Mouse (Mus musculus) hindbrain, embryonic 10.5 days (tissue): ENCODE measurements at regions not wholly inside any gene's neighbourhood (a gene's known extent, or its start where the extent isn't known, plus 50 kb on each side); places are given as distances from the start of the nearest gene placed in this dataset.

ENCODE experiments used
- DNase-seq: peaks from one replicate; pipeline ENCODE4 v3.0.0-alpha.2; 2017; ENCODE audit warnings: low spot score
- H3K27ac ChIP-seq: fragments of 300-500 bp; sonication (generic); 2 replicates; pipeline ENCODE4 v1.5.1; 2016; ENCODE audit warnings: mild to moderate bottlenecking, moderate library complexity
- H3K27me3 ChIP-seq: fragments of 300-500 bp; sonication (generic); 2 replicates; pipeline ENCODE4 v1.6.1; 2016; ENCODE audit warnings: mild to moderate bottlenecking; ENCODE audit not compliant: poor library complexity, insufficient read depth, severe bottlenecking
- H3K36me3 ChIP-seq: fragments of 300-500 bp; sonication (generic); 2 replicates; pipeline ENCODE4 v1.6.1; 2016; ENCODE audit warnings: mild to moderate bottlenecking, moderate library complexity
- H3K4me1 ChIP-seq: fragments of 300-500 bp; sonication (generic); replicated peaks from 2 replicates; pipeline ENCODE4 v1.6.1; 2016; ENCODE audit warnings: mild to moderate bottlenecking
- H3K4me3 ChIP-seq: fragments of 300-500 bp; sonication (generic); 2 replicates; pipeline ENCODE4 v1.5.1; 2016; ENCODE audit warnings: mild to moderate bottlenecking, moderate library complexity
- H3K9me3 ChIP-seq: fragments of 300-500 bp; sonication (generic); 2 replicates; pipeline ENCODE4 v1.6.1; 2016; ENCODE audit warnings: mild to moderate bottlenecking, moderate library complexity
- WGBS: fragments of 180-500 bp; shearing (Covaris S2); methylation state at CpG from one replicate; pipeline ENCODE4 v1.1.7; 2016; 5-methylcytosine and 5-hydroxymethylcytosine counted together

- H3K27ac ChIP-seq = no peak overlapping the region
- WGBS = 88% methylated on average over 12 of the region's 12 CpGs
Measured at GRCm38 (mm10) chr3:41326211-41327104, 229.1 kb upstream of the Jade1 start.

GRCm38 (mm10) chr3:41321808-41322207 is 233.7 kb upstream of the Jade1 start:
- Histone ChIP-seq H3K27ac (no peak overlapping the region), H3K36me3 (no peaks in the 10 kb centered on the region), H3K4me3 (no peak overlapping the region), H3K4me1 (peaks cover 2% of the 10 kb centered on the region; the same call in 1 of the 2 replicates), H3K9me3 (no peaks in the 10 kb centered on the region), H3K27me3 (no peaks in the 10 kb centered on the region)
- DNase-seq = no peak
- 85% methylated on average over 1 of the region's 1 CpGs for WGBS

More at GRCm38 (mm10) chr3:41326211-41327104, 229.1 kb upstream of the Jade1 start:
- H3K4me3 ChIP-seq = no peak overlapping the region
- H3K9me3 ChIP-seq = no peaks in the 10 kb centered on the region
- H3K4me1 ChIP-seq = no peaks in the 10 kb centered on the region
- DNase-seq = no peak
- no peaks in the 10 kb centered on the region for H3K36me3 ChIP-seq
- H3K27me3 ChIP-seq = no peaks in the 10 kb centered on the region

GRCm38 (mm10) chr3:41319214-41319856 is 236.2 kb upstream of the Jade1 start:
- no peaks in the 10 kb centered on the region for H3K9me3 ChIP-seq
- H3K27ac ChIP-seq = no peak overlapping the region
- peak; percentile 6 for DNase-seq
- H3K4me3 ChIP-seq = no peak overlapping the region
- H3K4me1 ChIP-seq = peaks cover 2% of the 10 kb centered on the region; the same call in 1 of the 2 replicates
- H3K27me3 ChIP-seq = no peaks in the 10 kb centered on the region
- no peaks in the 10 kb centered on the region for H3K36me3 ChIP-seq
- 63% methylated on average over 5 of the region's 5 CpGs for WGBS

GRCm38 (mm10) chr3:41318232-41319131 is 235.6 kb upstream of the Pgrmc2 start:
- H3K27me3 ChIP-seq = no peaks in the 10 kb centered on the region
- H3K9me3 ChIP-seq = no peaks in the 10 kb centered on the region
- WGBS = 75% methylated on average over 12 of the region's 12 CpGs
- H3K4me1 ChIP-seq = peaks cover 2% of the 10 kb centered on the region; the same call in 1 of the 2 replicates
- DNase-seq = no peak
- no peak overlapping the region for H3K27ac ChIP-seq
- no peaks in the 10 kb centered on the region for H3K36me3 ChIP-seq
- no peak overlapping the region for H3K4me3 ChIP-seq

DNA sequence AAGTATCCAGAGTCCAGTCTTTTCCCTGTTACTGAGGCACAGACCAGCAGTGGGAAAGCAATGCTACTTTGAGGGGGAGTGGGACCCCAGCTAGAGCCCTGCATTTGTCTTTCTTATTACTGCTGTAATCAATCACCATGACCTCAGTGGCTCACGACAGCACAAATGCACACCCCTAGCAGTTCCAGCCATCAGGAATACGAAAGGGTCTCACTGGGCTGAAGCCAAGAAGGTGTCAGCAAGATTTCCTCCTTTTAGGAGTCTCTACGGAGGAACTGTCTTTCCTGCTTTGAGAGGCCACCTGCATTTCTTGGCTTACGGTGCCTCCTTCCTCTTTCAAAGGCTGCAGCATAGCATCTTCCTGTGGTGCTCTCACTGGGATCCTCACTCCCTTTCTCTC is 234.3 kb upstream of the Pgrmc2 start:
- 68% methylated on average over 4 of the region's 4 CpGs for WGBS
- Histone ChIP-seq H3K4me3 (no peak overlapping the region), H3K27me3 (no peaks in the 10 kb centered on the region), H3K4me1 (peaks cover 2% of the 10 kb centered on the region; the same call in 1 of the 2 replicates), H3K9me3 (no peaks in the 10 kb centered on the region), H3K27ac (no peak overlapping the region), H3K36me3 (no peaks in the 10 kb centered on the region)
- no peak for DNase-seq

GRCm38 (mm10) chr3:41312492-41312891 is 229.6 kb upstream of the Pgrmc2 start:
- WGBS = 90% methylated on average over 6 of the region's 6 CpGs
- no peaks in the 10 kb centered on the region for H3K27me3 ChIP-seq
- no peak for DNase-seq
- H3K4me3 ChIP-seq = no peak overlapping the region
- H3K9me3 ChIP-seq = no peaks in the 10 kb centered on the region
- no peaks in the 10 kb centered on the region for H3K36me3 ChIP-seq
- no peak overlapping the region for H3K27ac ChIP-seq
- no peaks in the 10 kb centered on the region for H3K4me1 ChIP-seq

DNA sequence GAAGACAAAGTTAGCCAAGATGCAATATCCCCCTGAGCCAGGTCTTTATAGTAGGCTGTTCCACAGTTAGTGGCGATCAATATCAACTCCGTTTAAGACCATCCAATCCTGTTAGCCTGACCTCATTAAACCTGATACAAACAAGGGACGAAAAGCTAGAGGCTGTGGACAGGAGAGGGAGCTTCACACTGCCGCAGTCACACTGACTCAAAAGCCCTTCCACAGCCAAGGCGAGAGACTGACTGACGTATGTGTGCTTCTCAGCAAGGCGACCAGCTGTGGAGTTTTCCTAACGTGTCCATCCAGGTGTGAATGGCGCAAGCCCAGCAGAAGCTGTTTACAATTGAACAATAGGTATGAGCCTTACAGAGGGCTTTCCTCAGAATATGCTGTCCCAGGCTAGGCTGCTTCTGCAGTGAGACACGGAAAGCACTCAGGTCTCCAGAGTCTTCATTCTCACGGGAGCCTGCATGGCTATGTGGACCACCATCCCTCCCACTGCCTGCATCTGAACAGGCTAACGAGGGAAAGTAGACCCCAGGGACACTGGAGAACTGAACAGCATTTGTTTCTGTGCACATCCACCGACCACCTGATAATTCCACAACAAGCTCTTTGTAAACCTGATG is 224.7 kb upstream of the Pgrmc2 start:
- DNase-seq = no peak
- Histone ChIP-seq H3K27me3 (no peaks in the 10 kb centered on the region), H3K27ac (no peak overlapping the region), H3K4me1 (no peaks in the 10 kb centered on the region), H3K36me3 (no peaks in the 10 kb centered on the region), H3K9me3 (no peaks in the 10 kb centered on the region), H3K4me3 (no peak overlapping the region)
- 82% methylated on average over 13 of the region's 13 CpGs for WGBS

DNA sequence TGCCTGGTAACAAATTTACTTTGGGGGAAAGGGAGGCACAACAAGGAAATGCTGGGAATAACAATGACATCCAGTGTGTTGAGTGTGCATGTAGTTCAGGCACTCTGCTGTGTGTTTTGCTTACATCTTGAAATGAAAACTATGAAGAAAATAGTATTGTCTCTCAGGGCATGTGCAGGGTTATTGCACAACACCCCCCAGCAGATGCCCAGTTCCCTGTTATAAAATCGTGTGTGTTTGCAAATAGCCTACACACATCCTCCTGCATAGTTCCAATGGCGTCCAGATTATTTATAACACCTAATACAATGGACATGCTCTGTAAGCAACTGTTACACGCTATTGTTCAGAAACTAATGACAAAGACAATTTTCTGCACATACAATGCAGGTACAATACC is 220.0 kb upstream of the Pgrmc2 start:
- H3K27ac ChIP-seq = no peak overlapping the region
- WGBS = 87% methylated on average over 3 of the region's 3 CpGs
- no peak overlapping the region for H3K4me3 ChIP-seq
- H3K27me3 ChIP-seq = no peaks in the 10 kb centered on the region
- no peaks in the 10 kb centered on the region for H3K36me3 ChIP-seq
- H3K9me3 ChIP-seq = no peaks in the 10 kb centered on the region
- H3K4me1 ChIP-seq = no peaks in the 10 kb centered on the region
- no peak for DNase-seq

DNA sequence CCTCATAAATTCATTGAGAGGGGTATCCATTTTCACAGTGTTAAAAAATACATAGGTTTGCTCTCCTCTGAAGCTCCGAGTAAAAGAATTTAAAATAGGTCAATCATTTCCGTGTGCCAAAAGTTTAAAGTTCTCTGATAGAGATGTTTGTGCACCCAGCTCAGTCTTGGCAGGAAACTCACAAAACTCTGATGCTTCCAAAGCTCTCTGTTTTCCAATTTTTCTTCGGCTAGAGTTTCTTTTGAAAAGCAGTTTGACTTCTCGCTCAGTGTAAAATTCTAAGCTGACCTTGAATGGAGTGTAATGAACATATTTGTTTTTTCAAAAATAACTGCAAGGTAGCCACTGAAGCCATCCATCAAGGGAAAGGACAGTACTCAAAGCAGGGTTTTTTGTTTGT is 215.9 kb upstream of the Pgrmc2 start:
- no peaks in the 10 kb centered on the region for H3K9me3 ChIP-seq
- no peaks in the 10 kb centered on the region for H3K36me3 ChIP-seq
- no peaks in the 10 kb centered on the region for H3K4me1 ChIP-seq
- 86% methylated on average over 4 of the region's 4 CpGs for WGBS
- no peak overlapping the region for H3K4me3 ChIP-seq
- no peak overlapping the region for H3K27ac ChIP-seq
- no peaks in the 10 kb centered on the region for H3K27me3 ChIP-seq
- no peak for DNase-seq

GRCm38 (mm10) chr3:41296152-41296809 is 213.4 kb upstream of the Pgrmc2 start:
- DNase-seq = no peak
- Histone ChIP-seq H3K4me1 (no peaks in the 10 kb centered on the region), H3K9me3 (no peaks in the 10 kb centered on the region), H3K27me3 (no peaks in the 10 kb centered on the region), H3K27ac (no peak overlapping the region), H3K4me3 (no peak overlapping the region), H3K36me3 (no peaks in the 10 kb centered on the region)
- WGBS = 83% methylated on average over 11 of the region's 11 CpGs

DNA sequence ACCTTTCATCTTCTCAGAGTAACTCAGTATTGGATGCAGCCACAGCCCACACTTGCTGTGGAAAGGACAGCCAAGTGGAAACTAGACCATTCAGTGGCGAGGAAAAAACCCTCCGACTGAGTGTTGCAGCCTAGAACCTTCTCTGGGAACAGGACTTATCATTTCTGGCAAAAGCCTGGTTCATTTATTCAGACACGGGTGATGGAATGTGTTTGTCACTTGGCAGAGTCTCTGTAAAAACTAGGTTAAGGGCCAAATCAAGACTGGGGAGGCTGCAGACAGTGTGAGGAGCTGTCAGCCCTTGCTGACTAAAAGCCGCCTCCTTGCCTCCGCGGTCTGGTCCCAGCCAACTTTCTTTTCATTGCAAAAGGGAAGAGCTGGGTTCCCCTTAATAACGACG is 212.3 kb upstream of the Pgrmc2 start:
- H3K27me3 ChIP-seq = no peaks in the 10 kb centered on the region
- no peaks in the 10 kb centered on the region for H3K9me3 ChIP-seq
- DNase-seq = no peak
- H3K4me3 ChIP-seq = no peak overlapping the region
- 77% methylated on average over 8 of the region's 8 CpGs for WGBS
- no peaks in the 10 kb centered on the region for H3K4me1 ChIP-seq
- H3K27ac ChIP-seq = no peak overlapping the region
- no peaks in the 10 kb centered on the region for H3K36me3 ChIP-seq
